Mouse (Mus musculus) kidney, adult 2 months (tissue): ENCODE results near the gene Snx33. TPM values are rescaled to one million over a fixed set of nuclear protein-coding genes. Genes with fewer than 3 reads are reported as not detected.

ENCODE experiments used
- DNase-seq: peaks from one replicate; pipeline ENCODE4 v3.0.0; 2021
- H3K27ac ChIP-seq: fragments of 200-500 bp; 2 replicates; pipeline ENCODE4 v1.5.1; 2012; ENCODE audit warnings: low read depth, low read length, control low read depth, inconsistent platforms; ENCODE audit not compliant: insufficient read depth
- H3K27me3 ChIP-seq: fragments of 200-500 bp; replicated peaks from 2 replicates; pipeline ENCODE4 v1.6.1; 2012; ENCODE audit warnings: mild to moderate bottlenecking, moderate library complexity, low read length, inconsistent platforms; ENCODE audit not compliant: control insufficient read depth, insufficient read depth
- H3K36me3 ChIP-seq: fragments of 200-500 bp; 2 replicates; pipeline ENCODE4 v1.6.1; 2012; ENCODE audit warnings: mild to moderate bottlenecking, moderate library complexity, low read length, inconsistent platforms; ENCODE audit not compliant: control insufficient read depth, insufficient read depth
- H3K4me1 ChIP-seq: fragments of 200-500 bp; 2 replicates; pipeline ENCODE4 v1.6.1; 2011; ENCODE audit warnings: low read length; ENCODE audit not compliant: control insufficient read depth, insufficient read depth
- H3K4me3 ChIP-seq: fragments of 200-500 bp; 2 replicates; pipeline ENCODE4 v1.5.1; 2011; ENCODE audit warnings: mild to moderate bottlenecking, low read depth, low read length, control low read depth; ENCODE audit not compliant: insufficient read depth
- CTCF ChIP-seq: fragments of 200-500 bp; conservative IDR thresholded peaks from 2 replicates; pipeline ENCODE4 v1.5.1; 2011; ENCODE audit warnings: low read depth, mild to moderate bottlenecking, control low read depth, low read length, moderate library complexity, mixed read lengths; ENCODE audit not compliant: insufficient read depth, insufficient read length
- POLR2A ChIP-seq: fragments of 200-500 bp; IDR thresholded peaks from one replicate; pipeline ENCODE4 v1.6.1; 2011; ENCODE audit warnings: low read depth, low read length, control low read depth
- WGBS: fragments of 180-500 bp; shearing (Covaris S2); methylation state at CpG from one replicate; pipeline ENCODE4 v1.1.7; 2018; 5-methylcytosine and 5-hydroxymethylcytosine counted together
- polyA plus RNA-seq: library from polyadenylated mRNA; depleted of rRNA; stranded (reverse); fragments of >200 nt; gene quantifications from 2 replicates; pipeline ENCODE4 v1.2.3, GENCODE M21; 2012

The Snx33 gene
- polyA plus RNA-seq, 1 experiment = 12.0 TPM

DNA sequence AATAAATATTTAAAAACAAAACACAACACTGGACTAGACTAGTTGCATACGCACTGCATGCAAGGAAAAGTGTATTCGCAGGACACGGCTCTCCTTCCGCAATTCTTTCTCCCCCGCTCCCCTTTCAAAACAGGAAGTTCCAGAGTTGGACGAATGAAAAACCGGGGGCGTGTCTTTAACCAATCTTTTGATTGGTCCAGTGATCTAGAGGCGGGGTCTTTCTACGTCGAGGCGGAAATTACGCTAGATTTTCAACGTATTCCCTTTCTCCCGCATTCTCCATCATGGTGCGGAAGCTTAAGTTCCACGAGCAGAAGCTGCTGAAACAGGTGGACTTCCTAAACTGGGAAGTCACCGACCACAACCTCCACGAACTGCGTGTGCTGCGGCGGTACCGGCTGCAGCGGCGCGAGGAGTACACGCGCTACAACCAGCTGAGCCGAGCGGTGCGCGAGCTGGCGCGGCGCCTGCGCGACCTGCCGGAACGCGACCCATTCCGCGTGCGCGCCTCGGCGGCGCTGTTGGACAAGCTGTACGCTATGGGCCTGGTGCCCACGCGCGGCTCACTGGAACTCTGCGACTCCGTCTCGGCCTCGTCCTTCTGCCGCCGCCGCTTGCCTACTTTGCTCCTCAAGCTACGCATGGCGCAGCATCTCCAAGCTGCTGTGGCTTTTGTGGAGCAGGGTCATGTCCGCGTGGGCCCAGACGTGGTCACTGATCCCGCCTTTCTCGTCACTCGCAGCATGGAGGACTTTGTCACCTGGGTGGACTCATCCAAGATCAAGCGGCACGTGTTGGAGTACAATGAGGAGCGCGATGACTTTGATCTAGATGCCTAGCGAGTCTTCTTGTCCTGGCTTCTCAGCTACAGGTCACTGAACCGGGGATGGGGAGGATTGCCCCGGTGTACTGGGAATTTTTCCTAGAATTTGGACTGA is 9.3 kb upstream of the Snx33 start, which contains the start of gene Imp3:
Imp3 (plus strand) TSS at position 253 of the 938 bp plus-strand sequence.
- under 1% methylated on average over 73 of the region's 73 CpGs for WGBS
- DNase-seq = peak; percentile 98
- peak; percentile 30 for TF ChIP-seq POLR2A
- no peak for TF ChIP-seq CTCF

DNA sequence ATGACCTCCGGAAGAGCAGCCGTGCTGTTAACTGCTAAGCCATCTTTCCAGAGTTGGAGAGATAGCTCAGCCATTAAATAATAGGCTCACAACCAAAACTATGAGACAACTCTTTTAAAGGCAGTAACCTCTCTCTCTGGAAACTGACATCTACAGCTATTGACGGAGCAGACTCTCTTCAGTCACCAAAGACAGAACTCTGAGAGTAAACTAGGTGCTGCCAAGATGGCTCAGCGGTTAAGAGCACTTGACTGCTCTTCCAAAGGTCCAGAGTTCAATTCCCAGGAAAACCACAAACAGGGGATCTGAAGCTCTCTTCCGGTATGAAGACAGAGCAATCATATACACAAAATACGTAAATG is 8.7 kb upstream of the Snx33 start:
- TF ChIP-seq CTCF (no peak), POLR2A (no peak)
- Histone ChIP-seq H3K4me3 (peak overlapping the region; percentile 69), H3K27me3 (no peaks in the 10 kb centered on the region), H3K27ac (peak overlapping the region; percentile 67; the same call in 1 of the 2 replicates), H3K36me3 (no peaks in the 10 kb centered on the region), H3K4me1 (peaks cover 3% of the 10 kb centered on the region)
- DNase-seq = no peak
- WGBS = 12% methylated on average over 6 of the region's 6 CpGs

More for the DNA sequence above, 9.3 kb upstream of the Snx33 start, which contains the start of gene Imp3:
- Histone ChIP-seq H3K27me3 (no peaks in the 10 kb centered on the region), H3K36me3 (no peaks in the 10 kb centered on the region), H3K27ac (peak within 1 kb of the TSS; percentile 79), H3K4me3 (peak within 1 kb of the TSS; percentile 69), H3K4me1 (peaks cover 3% of the 10 kb centered on the region)

DNA sequence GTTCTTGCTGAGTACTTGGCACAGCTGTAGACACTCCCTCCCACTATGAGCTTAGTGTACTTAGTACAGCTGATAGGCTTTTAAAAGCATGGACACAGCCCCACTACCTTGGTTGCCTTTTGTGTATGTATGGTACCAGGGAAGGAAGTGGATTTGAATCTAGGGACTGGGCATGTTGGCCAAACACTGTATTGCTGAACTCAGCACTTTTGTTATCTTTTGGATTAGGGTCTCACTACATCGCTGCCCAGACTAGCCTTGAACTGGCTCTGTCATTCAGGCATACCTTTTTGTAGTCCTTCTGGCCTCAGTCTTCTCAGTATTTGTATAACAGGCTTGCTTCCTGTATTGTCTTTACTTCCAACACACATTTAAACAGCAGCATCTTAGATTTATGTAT is 2.4 kb upstream of the Snx33 start:
- Histone ChIP-seq H3K27ac (no peak overlapping the region), H3K4me1 (peaks cover 7% of the 10 kb centered on the region; the same call in 1 of the 2 replicates), H3K4me3 (no peak overlapping the region), H3K27me3 (no peaks in the 10 kb centered on the region), H3K36me3 (no peaks in the 10 kb centered on the region)
- TF ChIP-seq POLR2A = no peak
- no peak for TF ChIP-seq CTCF
- no peak for DNase-seq
- whole genome bisulfite sequencing = 86% methylated on average over 1 of the region's 1 CpGs

- Histone ChIP-seq H3K4me3 (no peak overlapping the region), H3K27me3 (no peaks in the 10 kb centered on the region), H3K4me1 (peaks cover 10% of the 10 kb centered on the region; the same call in 1 of the 2 replicates), H3K36me3 (no peaks in the 10 kb centered on the region), H3K27ac (no peak overlapping the region)
- WGBS = 56% methylated on average over 4 of the region's 4 CpGs
- TF ChIP-seq CTCF (no peak), POLR2A (no peak)
- no peak for DNase-seq
These were observed 1.3 kb upstream of the Snx33 start for GRCm38 (mm10) chr9:56929496-56929895.

DNA sequence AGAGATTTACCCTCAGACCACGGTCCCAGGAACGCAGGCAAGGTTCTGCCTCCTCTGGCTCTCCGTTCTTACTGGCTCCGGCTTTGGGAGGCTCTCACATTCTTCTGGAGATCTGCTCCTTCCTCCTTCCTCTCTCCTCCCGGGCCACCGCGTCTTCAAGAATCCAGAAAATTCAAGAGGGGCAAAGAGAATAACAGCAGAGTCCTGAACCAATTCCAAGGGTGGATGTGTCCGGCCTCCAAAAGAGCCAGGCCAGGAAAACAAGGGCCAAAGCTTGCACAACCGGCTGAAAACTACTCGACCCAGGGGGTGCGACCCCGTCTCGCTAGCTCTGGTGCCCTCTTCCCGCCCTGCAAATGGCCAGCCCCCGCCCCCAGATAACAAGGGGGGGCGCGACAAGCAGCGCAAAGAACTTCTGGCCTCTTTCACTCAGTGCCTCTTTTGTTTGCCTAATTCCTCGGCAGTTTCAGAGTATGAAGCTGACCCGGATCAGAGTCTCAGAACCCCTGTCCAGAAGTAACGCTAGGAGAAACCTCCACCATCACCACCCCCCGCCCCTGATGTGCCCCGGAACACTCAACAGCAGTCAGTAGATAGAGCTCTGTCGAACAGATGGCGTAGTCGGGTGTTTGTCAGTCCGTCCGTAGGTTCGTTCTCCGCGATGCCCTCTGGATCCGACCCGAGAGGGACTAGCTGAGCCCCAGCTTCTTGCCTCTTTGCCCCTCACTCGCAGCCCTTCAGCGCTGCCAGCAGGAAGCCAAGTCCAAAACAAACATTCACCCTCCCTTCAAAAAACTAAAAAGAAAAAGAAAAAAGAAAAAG is 769 bp downstream of the Snx33 start:
- Histone ChIP-seq H3K4me1 (peaks cover 10% of the 10 kb centered on the region; the same call in 1 of the 2 replicates), H3K27ac (peak overlapping the region; percentile 88), H3K27me3 (no peaks in the 10 kb centered on the region), H3K4me3 (peak overlapping the region; percentile 62), H3K36me3 (no peaks in the 10 kb centered on the region)
- DNase-seq = peak; percentile 75
- TF ChIP-seq POLR2A (no peak), CTCF (no peak)
- 2% methylated on average over 35 of the region's 35 CpGs for WGBS

DNA sequence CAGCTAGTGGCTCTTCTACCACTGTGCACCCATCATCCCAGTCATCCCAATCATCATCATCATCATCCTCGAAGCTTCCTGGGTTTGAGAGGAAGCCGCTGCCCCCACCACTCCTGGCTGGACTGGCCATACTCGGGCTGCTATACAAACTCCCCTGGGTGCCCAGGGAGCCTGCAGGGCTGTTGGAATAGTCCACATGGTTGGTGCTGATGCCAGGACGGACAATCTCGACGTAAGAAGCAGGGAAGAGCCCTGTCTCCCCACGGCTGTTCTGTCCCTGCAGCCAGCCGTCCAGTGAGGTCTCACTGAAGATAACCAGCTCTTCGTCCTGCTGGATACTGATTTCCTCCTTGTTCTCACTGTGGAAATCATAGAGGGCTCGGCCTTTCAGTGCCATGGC is 1.8 kb downstream of the Snx33 start:
- Histone ChIP-seq H3K4me3 (peak overlapping the region; percentile 62), H3K27me3 (no peaks in the 10 kb centered on the region), H3K27ac (peak overlapping the region; percentile 88), H3K36me3 (no peaks in the 10 kb centered on the region; the same call in 1 of the 2 replicates), H3K4me1 (peaks cover 10% of the 10 kb centered on the region; the same call in 1 of the 2 replicates)
- TF ChIP-seq POLR2A = no peak
- 75% methylated on average over 10 of the region's 10 CpGs for WGBS
- DNase-seq = no peak
